Mouse (Mus musculus): ENCODE measurements around the gene Ahdc1. TPM values are rescaled to one million over a fixed set of nuclear protein-coding genes. Genes with fewer than 3 reads are reported as not detected.
A peak's percentile ranks its signal among the peaks of the same experiment; 100 is the strongest.

Ahdc1 gene
- polyA plus RNA-seq, 2 experiments, result 0.53 to 1.3 TPM

DNA sequence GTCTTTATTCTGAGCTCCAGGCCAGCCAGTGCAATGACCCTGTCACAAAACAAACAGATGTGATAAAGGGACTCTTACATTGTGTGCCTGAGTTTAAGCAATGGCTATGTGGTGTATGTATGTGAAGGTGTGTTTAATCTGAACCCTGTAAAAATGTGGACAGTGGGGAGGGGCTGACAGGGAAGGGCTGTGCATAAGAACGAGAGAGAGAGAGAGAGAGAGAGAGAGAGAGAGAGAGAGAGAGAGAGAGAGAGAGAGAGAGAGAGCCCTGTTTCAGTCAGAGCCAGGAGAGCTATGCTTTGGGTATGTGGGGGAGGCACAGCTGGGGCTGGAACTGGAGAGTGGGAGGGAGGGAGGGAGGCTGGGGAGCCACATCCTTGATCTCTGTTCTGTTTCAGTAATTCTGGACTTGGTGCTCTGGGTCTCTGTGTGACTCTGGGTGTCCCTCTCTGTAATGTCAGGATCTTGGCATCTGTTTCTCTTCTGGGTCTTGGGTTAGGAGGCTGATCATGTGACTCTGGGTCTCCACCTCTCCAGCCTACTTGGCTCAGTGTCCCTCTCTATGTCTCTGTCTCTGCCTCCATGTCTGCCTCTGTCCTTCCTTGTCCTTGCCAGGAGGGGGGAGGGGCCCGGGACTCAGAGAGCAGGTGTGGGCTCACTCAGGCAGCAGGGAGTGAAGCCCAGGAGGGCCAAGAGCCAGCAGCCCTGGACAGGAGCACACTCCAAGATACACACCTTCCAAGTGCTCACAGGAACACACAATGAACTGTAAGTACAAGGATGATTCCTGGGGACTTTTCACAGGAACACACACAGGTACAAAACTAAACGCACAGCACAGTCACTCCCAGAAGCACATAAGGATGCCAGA lies 73.2 kb downstream of the Ahdc1 start:
- Histone ChIP-seq H3K36me3 (replicated peaks; ENCODE audit: control insufficient read depth, insufficient read depth, low read depth) (no peaks in the 10 kb centered on the region), H3K27ac (no peak overlapping the region), H3K4me1 (replicated peaks; ENCODE audit: control insufficient read depth in 2 of 2, insufficient read depth in 2 of 2, low read length in 1 of 2) (peaks cover 8 to 20% of the 10 kb centered on the region in 2 experiments), H3K4me3 (ENCODE audit: insufficient read depth in 1 of 2, low read depth in 2 of 2, low read length in 2 of 2) (no peak overlapping the region), H3K9me3 (ENCODE audit: control insufficient read depth, low read length) (no peaks in the 10 kb centered on the region), H3K9ac (replicated peaks) (no peak overlapping the region), H3K4me2 (ENCODE audit: low read depth) (no peak overlapping the region), H3K27me3 (ENCODE audit: control insufficient read depth, insufficient read depth, low read length) (peaks cover 14% of the 10 kb centered on the region)
- TF ChIP-seq CTCF (IDR thresholded peaks at IDR 0.05; ENCODE audit: low read depth) (no peak), EP300 (IDR thresholded peaks at IDR 0.05; ENCODE audit: low read depth) (no peak)
- DNase-seq (ENCODE audit: low read depth in 3 of 3, low spot score in 3 of 3) (no peak), ATAC-seq (ENCODE audit: insufficient read depth) (no peak)
- 18% methylated on average over 3 of the region's 3 CpGs for WGBS (ENCODE audit: insufficient replicate concordance)

DNA sequence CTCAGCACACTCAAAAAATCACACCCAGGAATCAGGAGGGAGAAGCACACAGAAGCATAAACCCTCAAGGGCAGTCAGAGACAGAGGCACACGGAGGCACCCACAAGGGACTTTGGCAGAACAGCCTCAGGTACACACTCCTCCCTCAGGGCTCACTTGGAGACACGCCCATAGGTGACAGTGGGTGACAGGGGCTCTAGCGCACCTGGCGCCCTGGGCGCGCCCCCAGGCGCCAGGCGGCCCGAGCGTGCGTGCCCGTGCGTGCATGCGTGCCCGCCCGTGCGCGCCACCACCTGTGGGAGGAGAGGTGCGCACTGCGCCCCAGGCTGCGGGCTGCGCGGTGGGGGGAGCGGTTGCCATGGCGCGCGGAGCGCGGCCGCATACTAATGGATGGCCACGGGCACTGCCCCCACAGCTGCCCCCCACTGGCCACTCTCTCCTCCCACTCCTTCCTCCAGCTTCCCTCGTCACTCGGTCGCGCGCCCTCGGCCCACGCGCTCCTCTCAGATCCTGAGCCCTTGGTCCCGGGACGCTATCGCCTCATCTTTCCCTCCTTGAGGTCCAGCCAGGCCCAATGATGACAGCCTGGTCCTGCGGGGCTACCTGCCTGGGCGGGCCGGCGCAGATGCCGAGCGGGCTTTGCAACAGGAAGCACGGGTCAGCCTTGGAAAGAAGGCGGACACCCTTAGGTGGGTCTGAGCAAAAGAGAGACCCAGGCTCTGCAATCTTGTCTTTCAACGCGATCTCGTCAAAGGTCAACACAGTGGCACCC lies 74.1 kb downstream of the Ahdc1 start:
- ATAC-seq (ENCODE audit: insufficient read depth), result no peak
- Histone ChIP-seq H3K27me3 (ENCODE audit: control insufficient read depth, insufficient read depth, low read length) (peaks cover 14% of the 10 kb centered on the region), H3K9ac (replicated peaks) (no peak overlapping the region), H3K4me1 (replicated peaks; ENCODE audit: control insufficient read depth in 2 of 2, insufficient read depth in 2 of 2, low read length in 1 of 2) (peaks cover 0 to 10% of the 10 kb centered on the region in 2 experiments; a peak in 2 of 4 replicates), H3K4me3 (ENCODE audit: insufficient read depth in 1 of 2, low read depth in 2 of 2, low read length in 2 of 2) (peak overlapping the region in 1 of 2 experiments; percentile 24; a peak in 2 of 4 replicates), H3K4me2 (ENCODE audit: low read depth) (peak overlapping the region; percentile 57), H3K36me3 (replicated peaks; ENCODE audit: control insufficient read depth, insufficient read depth, low read depth) (no peaks in the 10 kb centered on the region), H3K27ac (no peak overlapping the region), H3K9me3 (ENCODE audit: control insufficient read depth, low read length) (no peaks in the 10 kb centered on the region)
- TF ChIP-seq EP300 (IDR thresholded peaks at IDR 0.05; ENCODE audit: low read depth) (no peak), CTCF (IDR thresholded peaks at IDR 0.05; ENCODE audit: low read depth) (no peak)
- WGBS (ENCODE audit: insufficient replicate concordance), result 3% methylated on average over 42 of the region's 53 CpGs
- DNase-seq (ENCODE audit: low read depth in 3 of 3, low spot score in 3 of 3), result no peak

DNA sequence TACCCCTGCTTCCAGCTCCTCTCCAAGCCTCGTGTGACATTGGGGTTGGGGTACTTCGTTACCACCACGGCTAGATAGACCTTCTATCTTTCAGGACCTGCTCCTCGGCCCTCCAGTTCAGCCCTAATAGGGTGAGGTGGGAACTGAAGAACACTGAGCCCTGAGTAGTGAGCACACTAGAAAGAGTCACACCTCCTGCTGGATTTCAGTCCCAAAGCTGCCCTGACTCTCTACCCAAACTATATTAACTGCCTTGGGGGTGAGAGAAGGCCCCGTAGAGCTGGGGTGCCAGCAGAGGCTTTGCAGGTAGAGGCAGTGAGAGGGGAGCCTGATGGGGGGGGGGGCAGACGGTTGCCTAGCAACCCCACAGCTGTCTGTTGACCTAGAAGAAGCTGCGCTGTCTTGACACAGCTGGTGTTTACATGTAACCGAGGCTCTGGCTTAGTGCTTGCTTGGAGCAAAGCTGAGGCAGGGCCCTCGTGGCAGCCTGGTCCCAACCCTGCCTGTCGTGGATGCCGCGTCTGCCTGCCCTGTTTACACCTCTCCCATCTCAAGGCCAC lies 74.8 kb downstream of the Ahdc1 start:
- H3K4me1 ChIP-seq (replicated peaks; ENCODE audit: control insufficient read depth in 2 of 2, insufficient read depth in 2 of 2, low read length in 1 of 2), result peaks cover 0 to 9% of the 10 kb centered on the region in 2 experiments; a peak in 2 of 4 replicates
- H3K4me3 ChIP-seq (ENCODE audit: insufficient read depth in 1 of 2, low read depth in 2 of 2, low read length in 2 of 2), result no peak overlapping the region
- H3K4me2 ChIP-seq (ENCODE audit: low read depth), result no peak overlapping the region; the same call in 1 of the 2 replicates
- H3K9ac ChIP-seq (replicated peaks), result no peak overlapping the region
- TF ChIP-seq EP300 (IDR thresholded peaks at IDR 0.05; ENCODE audit: low read depth), result no peak
- TF ChIP-seq CTCF (IDR thresholded peaks at IDR 0.05; ENCODE audit: low read depth), result no peak
- WGBS (ENCODE audit: insufficient replicate concordance), result 38% methylated on average over 12 of the region's 12 CpGs
- no peak overlapping the region for H3K27ac ChIP-seq
- H3K27me3 ChIP-seq (ENCODE audit: control insufficient read depth, insufficient read depth, low read length), result peaks cover 14% of the 10 kb centered on the region
- ATAC-seq (ENCODE audit: insufficient read depth), result no peak
- no peaks in the 10 kb centered on the region for H3K36me3 ChIP-seq (replicated peaks; ENCODE audit: control insufficient read depth, insufficient read depth, low read depth)
- no peak for DNase-seq (ENCODE audit: low read depth in 3 of 3, low spot score in 3 of 3)
- no peaks in the 10 kb centered on the region for H3K9me3 ChIP-seq (ENCODE audit: control insufficient read depth, low read length)

DNA sequence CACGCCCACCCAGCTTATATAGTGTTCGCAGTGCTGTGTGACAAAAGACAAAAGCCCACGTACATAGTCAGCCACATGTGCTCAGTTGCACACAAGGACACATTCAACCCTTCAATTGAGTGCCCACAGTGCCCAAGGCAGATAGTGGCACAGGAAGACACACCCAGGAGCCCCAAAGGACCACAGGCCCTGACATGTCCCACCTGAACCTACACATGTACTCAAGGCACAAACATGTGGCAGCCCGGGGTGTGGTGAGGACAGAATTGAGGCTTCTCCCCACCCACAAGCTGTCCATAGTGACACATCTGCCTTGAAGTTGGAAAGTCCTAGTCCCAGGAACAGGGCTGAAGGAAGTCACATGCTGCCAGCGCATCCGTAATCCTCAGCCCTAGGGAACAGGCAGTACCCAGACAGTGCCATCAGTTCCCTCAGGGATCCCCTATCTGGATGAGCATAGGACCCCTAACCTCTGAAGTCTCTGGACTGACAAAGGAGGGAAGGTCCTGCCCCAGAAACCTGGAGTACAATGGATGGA lies 76.2 kb downstream of the Ahdc1 start:
- H3K9ac ChIP-seq (replicated peaks), result no peak overlapping the region
- no peak overlapping the region for H3K4me2 ChIP-seq (ENCODE audit: low read depth)
- H3K9me3 ChIP-seq (ENCODE audit: control insufficient read depth, low read length), result no peaks in the 10 kb centered on the region
- WGBS (ENCODE audit: insufficient replicate concordance), result 61% methylated on average over 6 of the region's 6 CpGs
- ATAC-seq (ENCODE audit: insufficient read depth), result no peak
- H3K27ac ChIP-seq, result no peak overlapping the region
- no peaks in the 10 kb centered on the region for H3K36me3 ChIP-seq (replicated peaks; ENCODE audit: control insufficient read depth, insufficient read depth, low read depth)
- peaks cover 0 to 12% of the 10 kb centered on the region in 2 experiments; a peak in 2 of 4 replicates for H3K4me1 ChIP-seq (replicated peaks; ENCODE audit: control insufficient read depth in 2 of 2, insufficient read depth in 2 of 2, low read length in 1 of 2)
- no peak for TF ChIP-seq CTCF (IDR thresholded peaks at IDR 0.05; ENCODE audit: low read depth)
- TF ChIP-seq EP300 (IDR thresholded peaks at IDR 0.05; ENCODE audit: low read depth), result no peak
- no peak overlapping the region for H3K4me3 ChIP-seq (ENCODE audit: insufficient read depth in 1 of 2, low read depth in 2 of 2, low read length in 2 of 2)
- DNase-seq (ENCODE audit: low read depth in 3 of 3, low spot score in 3 of 3), result no peak
- peaks cover 24% of the 10 kb centered on the region for H3K27me3 ChIP-seq (ENCODE audit: control insufficient read depth, insufficient read depth, low read length)

Measured in liver, embryonic 14.5 days (tissue).